Mouse (Mus musculus) MEL (cell line): Measurements from ENCODE around the gene Ifitm3.

ENCODE experiments used
- CTCF ChIP-seq, 3 experiments: IDR thresholded peaks in 2 of 3; conservative IDR thresholded peaks in 1 of 3; 2 replicates each; pipeline ENCODE4 v1.5.1; 2011 to 2012; ENCODE audit warnings: low read length in 3 of 3, low read depth in 2 of 3, mild to moderate bottlenecking in 2 of 3, improper control_type of control experiment in 1 of 3, inconsistent platforms in 1 of 3, mixed read lengths in 1 of 3, moderate library complexity in 1 of 3; ENCODE audit not compliant: control insufficient read depth in 1 of 3, insufficient read depth in 1 of 3, poor library complexity in 1 of 3, severe bottlenecking in 1 of 3
- ETS1 ChIP-seq: IDR thresholded peaks from 2 replicates; pipeline ENCODE4 v1.6.1; 2012; ENCODE audit warnings: low read depth, mild to moderate bottlenecking, inconsistent platforms, low read length, improper control_type of control experiment, moderate library complexity
- GATA1 ChIP-seq: IDR thresholded peaks from 2 replicates; pipeline ENCODE4 v1.6.1; 2011; ENCODE audit warnings: low read depth, low read length, improper control_type of control experiment
- HCFC1 ChIP-seq: IDR thresholded peaks from 2 replicates; pipeline ENCODE4 v1.6.1; 2012; ENCODE audit warnings: low read depth, mild to moderate bottlenecking, inconsistent platforms, low read length, improper control_type of control experiment, moderate library complexity
- KAT2A ChIP-seq: conservative IDR thresholded peaks from 2 replicates; pipeline ENCODE4 v1.6.1; 2012; ENCODE audit warnings: low read depth, low read length, improper control_type of control experiment, inconsistent platforms
- NRF1 ChIP-seq: IDR thresholded peaks from 2 replicates; pipeline ENCODE4 v1.6.1; 2014; ENCODE audit warnings: low read depth, mild to moderate bottlenecking, inconsistent platforms, low read length, improper control_type of control experiment, moderate library complexity; ENCODE audit not compliant: poor library complexity, insufficient read depth, severe bottlenecking
- POLR2A ChIP-seq, 2 experiments: IDR thresholded peaks; 2 replicates each; pipeline ENCODE4 v1.6.1; 2011 to 2012; ENCODE audit warnings: low read length in 2 of 2, mild to moderate bottlenecking in 2 of 2, control low read depth in 1 of 2, improper control_type of control experiment in 1 of 2, low read depth in 1 of 2, moderate library complexity in 1 of 2; ENCODE audit not compliant: control insufficient read depth in 1 of 2, insufficient read depth in 1 of 2, poor library complexity in 1 of 2
- SMC3 ChIP-seq: IDR thresholded peaks from 2 replicates; pipeline ENCODE4 v1.6.1; 2011; ENCODE audit warnings: low read depth, low read length, improper control_type of control experiment
- TCF12 ChIP-seq: IDR thresholded peaks from 2 replicates; pipeline ENCODE4 v1.6.1; 2014; ENCODE audit warnings: low read depth, mild to moderate bottlenecking, inconsistent platforms, low read length, improper control_type of control experiment, moderate library complexity
- USF1 ChIP-seq: IDR thresholded peaks from 2 replicates; pipeline ENCODE4 v1.6.1; 2014; ENCODE audit warnings: low read depth, mild to moderate bottlenecking, inconsistent platforms, low read length, improper control_type of control experiment, moderate library complexity

DNA sequence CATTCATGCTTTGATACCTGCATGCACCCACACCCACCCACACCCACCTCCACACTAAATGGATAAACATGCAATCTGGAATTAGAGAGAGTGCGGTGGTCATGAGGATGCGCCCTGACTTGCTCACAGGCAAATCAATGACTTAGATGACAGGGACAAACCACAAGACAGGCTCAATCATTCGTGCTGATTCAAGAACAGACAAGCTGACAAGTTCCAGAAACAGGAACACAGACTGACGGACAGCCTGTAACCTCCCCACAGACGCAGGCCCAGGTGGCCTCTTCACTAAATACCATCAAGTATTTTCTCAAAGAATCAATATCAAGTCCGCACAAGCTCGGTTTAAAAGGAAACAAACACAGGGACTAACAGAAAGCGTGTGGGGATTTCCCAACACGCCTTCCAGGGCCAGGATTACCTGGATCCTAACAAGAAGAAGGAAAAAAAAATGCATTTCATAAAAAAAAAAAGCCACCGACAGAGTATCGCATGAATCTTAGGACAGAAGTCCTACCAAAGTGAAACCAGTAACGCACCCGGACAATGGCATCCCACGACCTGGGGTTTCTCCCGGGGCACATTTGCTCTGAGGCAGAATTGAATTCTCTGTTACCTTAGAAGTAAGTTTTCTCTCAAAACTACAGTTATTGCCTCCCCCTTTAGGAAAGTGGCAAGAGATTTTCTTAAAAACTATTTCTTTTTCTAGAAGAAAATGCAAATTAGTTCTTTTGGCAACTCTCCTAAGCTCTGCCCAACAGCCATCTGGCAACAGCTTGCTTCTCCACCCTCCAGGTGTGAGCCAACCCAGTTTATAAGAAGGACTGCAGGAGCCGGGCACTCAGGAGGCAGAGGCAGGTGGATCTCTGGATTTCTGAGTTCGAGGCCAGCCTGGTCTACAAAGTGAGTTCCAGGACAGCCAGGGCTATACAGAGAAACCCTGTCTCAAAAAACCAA is 23.1 kb downstream of the Ifitm3 start:
- TF ChIP-seq POLR2A (IDR thresholded peaks at IDR 0.05; ENCODE audit: control insufficient read depth in 1 of 2, insufficient read depth in 1 of 2, low read depth in 1 of 2, low read length in 2 of 2, poor library complexity in 1 of 2), result no peak
- no peak for TF ChIP-seq USF1
- no peak for TF ChIP-seq NRF1
- TF ChIP-seq CTCF (IDR thresholded peaks at IDR 0.05 in 2 of 3, conservative IDR thresholded peaks at IDR 0.05 in 1 of 3; ENCODE audit: control insufficient read depth in 1 of 3, insufficient read depth in 1 of 3, low read depth in 2 of 3, low read length in 3 of 3, poor library complexity in 1 of 3, severe bottlenecking in 1 of 3), result no peak
- TF ChIP-seq TCF12, result no peak
- TF ChIP-seq SMC3, result no peak
- no peak for TF ChIP-seq GATA1
- no peak for TF ChIP-seq KAT2A
- no peak for TF ChIP-seq ETS1
- TF ChIP-seq HCFC1, result no peak
